Mouse (Mus musculus) NIH3T3 (cell line): ENCODE measurements around the gene Gm45140.

ENCODE experiments used
- DNase-seq: peaks from one replicate; pipeline ENCODE4 v3.0.0-alpha.2; 2012; ENCODE audit warnings: low read depth

Gene Gm45140

GRCm38 (mm10) chr6:87739898-87740297 lies 95.7 kb downstream of the Gm45140 start:
- DNase-seq, result no peak
